ENCODE assay signal across 8 mouse cellular contexts in genomic region chr4:102760042-102760821, GRCm38 (mm10). TPM values are rescaled to one million over a fixed set of nuclear protein-coding genes. Genes with fewer than 3 reads are reported as not detected.
A peak's percentile ranks its signal among the peaks of the same experiment; 100 is the strongest.
DNase-seq lines count a peak whose midpoint lies in the region; ATAC-seq and TF ChIP-seq lines count a peak whose summit lies in the region.

No protein-coding gene starts in this region.

- no peak overlapping the region for H3K27ac ChIP-seq in ES-Bruce4 (ENCODE audit: insufficient read depth, low read length)
- H3K27ac ChIP-seq in brown adipose tissue, adult 24 weeks (replicated peaks; ENCODE audit: low read depth, low read length) = peak overlapping the region; percentile 62; the same call in 1 of the 2 replicates
- peak overlapping the region; percentile 98 for H3K27ac ChIP-seq in forebrain, embryonic 13.5 days
- H3K27ac ChIP-seq in heart, postnatal 0 days (ENCODE audit: low read depth) = no peak overlapping the region
- H3K27ac ChIP-seq in liver, embryonic 13.5 days = no peak overlapping the region

- no peak for TF ChIP-seq CTCF in ES-Bruce4 (IDR thresholded peaks at IDR 0.05; ENCODE audit: low read depth, low read length)
- TF ChIP-seq CTCF in heart, postnatal 0 days (IDR thresholded peaks at IDR 0.05; ENCODE audit: low read depth) = no peak

- peak; percentile 47 for DNase-seq in heart, postnatal 0 days (ENCODE audit: low spot score)
- DNase-seq in kidney, postnatal 36 days = peak; percentile 22 to 49
- DNase-seq in liver, embryonic 13.5 days = peak; percentile 3
- peak; percentile 2 for DNase-seq in naive thymus-derived CD4-positive, alpha-beta T cell, adult 2 months (ENCODE audit: low read depth)
- peak; percentile 41 to 47 for DNase-seq in thymus, postnatal 10 days (ENCODE audit: low spot score in 2 of 2)

- H3K9me3 ChIP-seq in ES-Bruce4 (replicated peaks; ENCODE audit: control insufficient read depth, insufficient read depth, low read length, poor library complexity, severe bottlenecking) = no peaks in the 10 kb centered on the region
- H3K9me3 ChIP-seq in forebrain, embryonic 13.5 days (replicated peaks) = no peaks in the 10 kb centered on the region
- H3K9me3 ChIP-seq in heart, postnatal 0 days (replicated peaks; ENCODE audit: control insufficient read depth, low read length) = no peaks in the 10 kb centered on the region
- no peaks in the 10 kb centered on the region for H3K9me3 ChIP-seq in liver, embryonic 13.5 days (replicated peaks)

- H3K36me3 ChIP-seq in ES-Bruce4 (ENCODE audit: control insufficient read depth, insufficient read depth, low read length, poor library complexity, severe bottlenecking) = no peaks in the 10 kb centered on the region
- no peaks in the 10 kb centered on the region for H3K36me3 ChIP-seq in forebrain, embryonic 13.5 days (ENCODE audit: poor library complexity, severe bottlenecking)
- H3K36me3 ChIP-seq in heart, postnatal 0 days (replicated peaks; ENCODE audit: control insufficient read depth, insufficient read depth, low read length) = no peaks in the 10 kb centered on the region
- no peaks in the 10 kb centered on the region for H3K36me3 ChIP-seq in liver, embryonic 13.5 days

- H3K4me3 ChIP-seq in ES-Bruce4 (ENCODE audit: low read depth, low read length) = peak overlapping the region; percentile 64
- peak overlapping the region; percentile 60 for H3K4me3 ChIP-seq in brown adipose tissue, adult 24 weeks (ENCODE audit: insufficient read depth, low read depth, low read length)
- H3K4me3 ChIP-seq in forebrain, embryonic 13.5 days = peak overlapping the region; percentile 59
- H3K4me3 ChIP-seq in heart, postnatal 0 days (ENCODE audit: low read depth, low read length) = peak overlapping the region; percentile 55
- peak overlapping the region; percentile 54 for H3K4me3 ChIP-seq in liver, embryonic 13.5 days (replicated peaks)

- no peak overlapping the region for H3K9ac ChIP-seq in ES-Bruce4 (ENCODE audit: low read depth, poor library complexity, severe bottlenecking)
- H3K9ac ChIP-seq in forebrain, embryonic 13.5 days = peak overlapping the region; percentile 85
- no peak overlapping the region for H3K9ac ChIP-seq in heart, postnatal 0 days (replicated peaks; ENCODE audit: low read depth, low read length)
- H3K9ac ChIP-seq in liver, embryonic 13.5 days = no peak overlapping the region

- peak overlapping the region; percentile 80 for H3K4me2 ChIP-seq in forebrain, embryonic 13.5 days
- H3K4me2 ChIP-seq in heart, postnatal 0 days (ENCODE audit: low read depth, low read length) = peak overlapping the region; percentile 89
- H3K4me2 ChIP-seq in liver, embryonic 13.5 days = peak overlapping the region; percentile 72

- 0 out of 2 replicates have a peak, but pooled peaks have one; percentile 27 for TF ChIP-seq EP300 in ES-Bruce4 (IDR thresholded peaks at IDR 0.05; ENCODE audit: insufficient read depth, low read depth, low read length)
- no peak for TF ChIP-seq EP300 in heart, postnatal 0 days (IDR thresholded peaks at IDR 0.05; ENCODE audit: low read depth)

- peak; percentile 98 for ATAC-seq in forebrain, embryonic 13.5 days
- peak; percentile 77 for ATAC-seq in heart, postnatal 0 days (ENCODE audit: insufficient read depth, low read depth)
- peak; percentile 48; the same call in 1 of the 2 replicates for ATAC-seq in liver, embryonic 13.5 days (ENCODE audit: low read depth)

- no peaks in the 10 kb centered on the region for H3K4me1 ChIP-seq in ES-Bruce4 (ENCODE audit: control insufficient read depth, insufficient read depth, low read length)
- no peaks in the 10 kb centered on the region; the same call in 1 of the 2 replicates for H3K4me1 ChIP-seq in brown adipose tissue, adult 24 weeks (ENCODE audit: control insufficient read depth, insufficient read depth, insufficient read length, low read length)
- peaks cover 28% of the 10 kb centered on the region for H3K4me1 ChIP-seq in forebrain, embryonic 13.5 days
- no peaks in the 10 kb centered on the region for H3K4me1 ChIP-seq in heart, postnatal 0 days (ENCODE audit: control insufficient read depth, insufficient read depth)
- peaks cover 9% of the 10 kb centered on the region for H3K4me1 ChIP-seq in liver, embryonic 13.5 days (replicated peaks)

- WGBS in forebrain, embryonic 13.5 days = under 1% methylated on average over 25 of the region's 25 CpGs
- 4% methylated on average over 25 of the region's 25 CpGs for WGBS in heart, postnatal 0 days
- WGBS in liver, embryonic 13.5 days (ENCODE audit: insufficient replicate concordance) = 4% methylated on average over 25 of the region's 25 CpGs

- H3K27me3 ChIP-seq in ES-Bruce4 (ENCODE audit: control insufficient read depth, insufficient read depth, low read length, poor library complexity, severe bottlenecking) = no peaks in the 10 kb centered on the region; the same call in 1 of the 2 replicates
- H3K27me3 ChIP-seq in forebrain, embryonic 13.5 days = no peaks in the 10 kb centered on the region
- no peaks in the 10 kb centered on the region; the same call in 1 of the 2 replicates for H3K27me3 ChIP-seq in heart, postnatal 0 days (ENCODE audit: control insufficient read depth, insufficient read depth, low read length)
- H3K27me3 ChIP-seq in liver, embryonic 13.5 days = peaks cover 27% of the 10 kb centered on the region

- no peak for TF ChIP-seq POLR2A in ES-Bruce4 (IDR thresholded peaks at IDR 0.05; ENCODE audit: insufficient read depth, low read length)

RNA-seq across cellular contexts. Expression of gene Sgip1, which starts 19.1 kb away (rescaled TPM):
- polyA plus RNA-seq in ES-Bruce4 (2011; ENCODE audit: insufficient read depth, insufficient read length, low read depth, missing spikeins) = 2.9 and 4.7 TPM in 2 replicates
- polyA plus RNA-seq in brown adipose tissue, adult 24 weeks (2012; ENCODE audit: insufficient read depth, insufficient read length, missing spikeins) = 0.46 TPM in 1 of 2 replicates, not detected in the other
- polyA plus RNA-seq in forebrain, embryonic 13.5 days (2015; fragmentation: Nextera tagmentation; extraction: Ambion mirVana) = 37.8 and 40.4 TPM in 2 replicates
- total RNA-seq in heart, postnatal 0 days (2014; rRNA removed; ENCODE audit: low replicate concordance) = 10.4 TPM in 1 of 2 replicates, not detected in the other
- 0.92 and 0.97 TPM in 2 replicates for polyA plus RNA-seq in heart, postnatal 0 days (2015; fragmentation: Nextera tagmentation; extraction: Ambion mirVana)
- polyA plus RNA-seq in liver, embryonic 13.5 days (2015; fragmentation: Nextera tagmentation; extraction: Ambion mirVana) = 0.49 and 0.54 TPM in 2 replicates

Comparison
In these comparisons a context has a peak if more than half of its experiments do, and no peak if none do; other contexts are left out.
1. H3K27ac ChIP-seq: peak in brown adipose tissue, adult 24 weeks (single experiment) and forebrain, embryonic 13.5 days (single experiment); none in ES-Bruce4 (single experiment), heart, postnatal 0 days (single experiment) and liver, embryonic 13.5 days (single experiment).
2. ATAC-seq: peak in every context shown above with its lines; median percentile 98 in forebrain, embryonic 13.5 days; 77 in heart, postnatal 0 days; 48 in liver, embryonic 13.5 days.
3. Peak in every context shown above with its lines, with median percentiles within 50 percentile points of each other: H3K4me3 ChIP-seq, H3K4me2 ChIP-seq and DNase-seq.